ENCODE assay signal across 8 mouse cellular contexts in the genomic region with DNA sequence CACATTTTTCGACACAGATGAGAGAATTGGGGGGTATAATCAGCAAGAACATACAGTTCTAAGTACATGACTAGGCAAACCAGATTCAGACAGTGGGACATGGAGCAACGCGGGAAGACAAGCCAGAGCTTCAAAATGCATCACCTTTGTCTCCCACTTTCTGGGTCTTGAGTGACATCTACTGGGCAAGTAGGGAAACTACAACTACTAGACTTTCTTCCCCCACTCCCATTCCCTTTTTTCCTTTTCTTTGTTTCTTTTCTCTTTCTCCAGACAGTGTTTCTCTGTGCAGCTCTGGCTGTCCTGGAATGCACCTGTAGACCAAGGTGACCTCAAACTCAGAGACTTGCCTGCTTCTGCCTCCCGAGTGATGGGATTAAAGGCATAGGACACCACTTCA. TPM values are rescaled to one million over a fixed set of nuclear protein-coding genes. Genes with fewer than 3 reads are reported as not detected.
DNase-seq lines count a peak whose midpoint lies in the region; ATAC-seq and TF ChIP-seq lines count a peak whose summit lies in the region.
"Had no signal": no experiment of that assay in that cellular context is flagged by ENCODE, and none has a peak within 500 bp of the region (broad histone marks: within the 10 kb centered on the region; RNA-seq: fewer than 3 reads in every experiment).

No protein-coding gene starts in this region.

- no peak overlapping the region for H3K27ac ChIP-seq in thymus, adult 2 months (ENCODE audit: control insufficient read depth, insufficient read depth, low read length)
- H3K27ac ChIP-seq in forebrain, embryonic 10.5 days, result peak overlapping the region; percentile 63
- no peak overlapping the region for H3K27ac ChIP-seq in intestine, embryonic 15.5 days
- H3K27ac ChIP-seq: stomach, embryonic 15.5 days had no signal

- no peak for TF ChIP-seq POLR2A in thymus, adult 2 months (IDR thresholded peaks at IDR 0.05; ENCODE audit: control insufficient read depth, extremely low read depth, insufficient read depth, low read length, poor library complexity)

- H3K9ac ChIP-seq in intestine, embryonic 15.5 days, result no peak overlapping the region
- H3K9ac ChIP-seq: stomach, embryonic 15.5 days had no signal

- no peak for TF ChIP-seq CTCF in thymus, adult 2 months (IDR thresholded peaks at IDR 0.05; ENCODE audit: borderline replicate concordance, control insufficient read depth, extremely low read depth, insufficient read depth, low read length, poor library complexity)

- DNase-seq in thymus, adult 2 months, result peak; percentile 40
- no peak for DNase-seq in thymus, adult 18-20 months
- DNase-seq in brain, adult 2 months (ENCODE audit: low read depth, low spot score), result peak; percentile 80
- peak; percentile 30 for DNase-seq in forebrain, embryonic 10.5 days (ENCODE audit: extremely low spot score, low spot score)
- DNase-seq in lung, postnatal 10 days, result peak; percentile 72
- peak; percentile 79 for DNase-seq in retina, postnatal 1 day

- H3K36me3 ChIP-seq in thymus, adult 2 months (ENCODE audit: control insufficient read depth, insufficient read depth, low read length), result no peaks in the 10 kb centered on the region
- H3K36me3 ChIP-seq in forebrain, embryonic 10.5 days (replicated peaks), result no peaks in the 10 kb centered on the region
- H3K36me3 ChIP-seq in intestine, embryonic 15.5 days, result no peaks in the 10 kb centered on the region
- H3K36me3 ChIP-seq: stomach, embryonic 15.5 days had no signal

- peak; percentile 68 for ATAC-seq in intestine, embryonic 15.5 days

- no peaks in the 10 kb centered on the region for H3K9me3 ChIP-seq in forebrain, embryonic 10.5 days
- no peaks in the 10 kb centered on the region for H3K9me3 ChIP-seq in intestine, embryonic 15.5 days
- H3K9me3 ChIP-seq: stomach, embryonic 15.5 days had no signal

- no peak overlapping the region for H3K4me3 ChIP-seq in thymus, adult 2 months (ENCODE audit: control insufficient read depth, insufficient read depth, low read length)
- no peak overlapping the region for H3K4me3 ChIP-seq in forebrain, embryonic 10.5 days
- no peak overlapping the region for H3K4me3 ChIP-seq in intestine, embryonic 15.5 days (replicated peaks)
- H3K4me3 ChIP-seq: stomach, embryonic 15.5 days had no signal

- WGBS in thymus, adult 2 months, result 12% methylated on average over 4 of the region's 4 CpGs
- 8% methylated on average over 4 of the region's 4 CpGs for WGBS in forebrain, embryonic 10.5 days
- WGBS in intestine, embryonic 15.5 days, result 9% methylated on average over 4 of the region's 4 CpGs

- H3K27me3 ChIP-seq in thymus, adult 2 months (ENCODE audit: control insufficient read depth, insufficient read depth, low read length), result 0 out of 2 replicates have a peak, but pooled peaks cover 2% of the 10 kb centered on the region
- H3K27me3 ChIP-seq in forebrain, embryonic 10.5 days (ENCODE audit: poor library complexity, severe bottlenecking), result no peaks in the 10 kb centered on the region
- no peaks in the 10 kb centered on the region for H3K27me3 ChIP-seq in intestine, embryonic 15.5 days (replicated peaks)
- H3K27me3 ChIP-seq: stomach, embryonic 15.5 days had no signal

- no peak overlapping the region for H3K4me2 ChIP-seq in intestine, embryonic 15.5 days (replicated peaks)
- H3K4me2 ChIP-seq: stomach, embryonic 15.5 days had no signal

- H3K4me1 ChIP-seq in thymus, adult 2 months (replicated peaks; ENCODE audit: control insufficient read depth, insufficient read depth, low read length), result 0 out of 2 replicates have a peak, but pooled peaks cover 5% of the 10 kb centered on the region
- H3K4me1 ChIP-seq in forebrain, embryonic 10.5 days, result no peaks in the 10 kb centered on the region
- H3K4me1 ChIP-seq in intestine, embryonic 15.5 days (replicated peaks), result no peaks in the 10 kb centered on the region
- H3K4me1 ChIP-seq: stomach, embryonic 15.5 days had no signal

RNA-seq across cellular contexts. Expression of gene Plin2, which starts 27.0 kb away (rescaled TPM):
- 105 and 107 TPM in 2 replicates for polyA plus RNA-seq in thymus, adult 2 months (2012; rRNA removed)
- polyA plus RNA-seq in forebrain, embryonic 10.5 days (2016; fragmentation: Nextera tagmentation; extraction: Ambion mirVana), result 72.9 and 73.7 TPM in 2 replicates
- 144 and 164 TPM in 2 replicates for polyA plus RNA-seq in intestine, embryonic 15.5 days (2015; fragmentation: Nextera tagmentation; extraction: Ambion mirVana)

RNA-seq across cellular contexts. Expression of gene Dennd4c, which starts 51.5 kb away (rescaled TPM):
- 10.7 and 13.3 TPM in 2 replicates for polyA plus RNA-seq in thymus, adult 2 months (2012; rRNA removed)
- polyA plus RNA-seq in forebrain, embryonic 10.5 days (2016; fragmentation: Nextera tagmentation; extraction: Ambion mirVana), result 6.2 and 6.4 TPM in 2 replicates
- 4.7 and 5.8 TPM in 2 replicates for polyA plus RNA-seq in intestine, embryonic 15.5 days (2015; fragmentation: Nextera tagmentation; extraction: Ambion mirVana)

Comparison
In these comparisons a context has a peak if more than half of its experiments do, and no peak if none do; other contexts are left out.
1. DNase-seq: peak in thymus, adult 2 months (single experiment), brain, adult 2 months (single experiment), forebrain, embryonic 10.5 days (single experiment), lung, postnatal 10 days (single experiment) and retina, postnatal 1 day (single experiment); none in thymus, adult 18-20 months (0 of 2).